Mouse (Mus musculus): ENCODE data around the gene 4932414N04Rik. TPM values are rescaled to one million over a fixed set of nuclear protein-coding genes. Genes with fewer than 3 reads are reported as not detected.

Gene 4932414N04Rik
- not detected in 2 replicates for polyA plus RNA-seq (2012; rRNA removed)

DNA sequence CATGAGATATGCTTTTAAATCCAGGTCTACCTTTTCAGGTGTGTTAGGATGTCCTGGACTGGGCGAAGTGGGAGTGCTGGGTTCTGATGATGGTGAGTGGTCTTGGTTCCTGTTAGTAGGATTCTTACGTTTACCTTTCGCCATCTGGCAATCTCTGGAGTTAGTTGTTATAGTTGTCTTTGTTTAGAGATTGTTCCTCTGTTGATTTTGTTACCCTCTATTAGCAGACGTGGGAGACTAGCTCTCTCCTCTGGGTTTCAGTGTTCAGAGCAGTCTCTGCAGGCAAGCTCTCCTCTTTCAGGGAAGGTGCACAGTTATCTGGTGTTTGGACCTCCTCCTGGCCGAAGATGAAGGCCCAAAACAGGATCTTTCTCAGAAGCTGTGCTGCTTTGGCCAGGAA, at the start of gene 4932414N04Rik:
TSS of gene 4932414N04Rik (plus strand) at position 301 of the 400 bp plus-strand sequence.

Other genes with a start within 250 kb of the 4932414N04Rik start
- 6.4 and 7.3 TPM in 2 replicates for gene Stk39, start 184.2 kb upstream of the 4932414N04Rik start, polyA plus RNA-seq (2012; rRNA removed)
- gene 4933409G03Rik, start 74.1 kb upstream of the 4932414N04Rik start, polyA plus RNA-seq (2012; rRNA removed), result not detected in 2 replicates
- 1.0 and 4.3 TPM in 2 replicates for gene Cers6, start 205.0 kb downstream of the 4932414N04Rik start, polyA plus RNA-seq (2012; rRNA removed)